Mouse (Mus musculus): Measurements from ENCODE around the gene Tstd1. TPM values are rescaled to one million over a fixed set of nuclear protein-coding genes. Genes with fewer than 3 reads are reported as not detected.

The Tstd1 gene
- total and polyA plus RNA-seq, 3 experiments, result 0.50 to 1.4 TPM; not detected in 1

GRCm38 (mm10) chr1:171452522-171452921, 33.9 kb downstream of the Tstd1 start:
- TF ChIP-seq GABPA (IDR thresholded peaks at IDR 0.05; ENCODE audit: low read depth, low read length) (no peak), MAX (IDR thresholded peaks at IDR 0.05; ENCODE audit: low read length) (no peak), SMC3 (IDR thresholded peaks at IDR 0.05; ENCODE audit: low read depth, low read length) (no peak), POLR2AphosphoS2 (IDR thresholded peaks at IDR 0.05; ENCODE audit: low read length) (no peak), TAL1 (IDR thresholded peaks at IDR 0.05; ENCODE audit: low read length) (no peak), KAT2A (conservative IDR thresholded peaks at IDR 0.05; ENCODE audit: low read depth, low read length) (no peak), SIN3A (IDR thresholded peaks at IDR 0.05; ENCODE audit: low read length) (no peak), BHLHE40 (IDR thresholded peaks at IDR 0.05; ENCODE audit: borderline replicate concordance, low read depth, low read length) (no peak), JUND (IDR thresholded peaks at IDR 0.05; ENCODE audit: low read depth, low read length) (no peak), NRF1 (IDR thresholded peaks at IDR 0.05; ENCODE audit: insufficient read depth, low read depth, low read length, poor library complexity, severe bottlenecking) (no peak), EP300 (IDR thresholded peaks at IDR 0.05; ENCODE audit: low read depth in 1 of 2, low read length in 2 of 2) (no peak), MYC (IDR thresholded peaks at IDR 0.05; ENCODE audit: low read depth, low read length) (no peak), TCF12 (IDR thresholded peaks at IDR 0.05; ENCODE audit: low read depth, low read length) (no peak), RAD21 (IDR thresholded peaks at IDR 0.05; ENCODE audit: low read depth, low read length) (no peak), ZC3H11A (IDR thresholded peaks at IDR 0.05; ENCODE audit: low read depth, low read length) (no peak)
- no peaks in the 10 kb centered on the region for H3K9me3 ChIP-seq (replicated peaks; ENCODE audit: insufficient read depth, low read length)
- H3K27me3 ChIP-seq (ENCODE audit: control insufficient read depth in 1 of 2, insufficient read depth in 2 of 2, low read length in 2 of 2), result peaks cover 0 to 4% of the 10 kb centered on the region in 2 experiments; a peak in 2 of 4 replicates
- DNase-seq (ENCODE audit: low read depth, low spot score), result no peak
- no peaks in the 10 kb centered on the region for H3K4me1 ChIP-seq (ENCODE audit: control insufficient read depth in 1 of 2, insufficient read depth in 2 of 2, low read length in 2 of 2)
- no peak overlapping the region for H3K27ac ChIP-seq (ENCODE audit: control insufficient read depth, low read depth, low read length)
- no peaks in the 10 kb centered on the region for H3K36me3 ChIP-seq (ENCODE audit: control insufficient read depth in 1 of 2, insufficient read depth in 2 of 2, low read length in 2 of 2)
- H3K9ac ChIP-seq (ENCODE audit: control insufficient read depth, low read depth, low read length, poor library complexity, severe bottlenecking), result no peak overlapping the region
- no peak overlapping the region for H3K4me3 ChIP-seq (ENCODE audit: control insufficient read depth in 1 of 2, insufficient read depth in 1 of 2, low read depth in 2 of 2, low read length in 2 of 2)
- no peaks in the 10 kb centered on the region for H3K79me2 ChIP-seq (ENCODE audit: control insufficient read depth, insufficient read depth, low read length, poor library complexity)

GRCm38 (mm10) chr1:171452923-171453322, 34.3 kb downstream of the Tstd1 start:
- H3K4me3 ChIP-seq (ENCODE audit: control insufficient read depth in 1 of 2, insufficient read depth in 1 of 2, low read depth in 2 of 2, low read length in 2 of 2), result no peak overlapping the region
- H3K36me3 ChIP-seq (ENCODE audit: control insufficient read depth in 1 of 2, insufficient read depth in 2 of 2, low read length in 2 of 2), result no peaks in the 10 kb centered on the region
- DNase-seq (ENCODE audit: low read depth, low spot score), result no peak
- no peak overlapping the region for H3K27ac ChIP-seq (ENCODE audit: control insufficient read depth, low read depth, low read length)
- no peaks in the 10 kb centered on the region for H3K79me2 ChIP-seq (ENCODE audit: control insufficient read depth, insufficient read depth, low read length, poor library complexity)
- H3K9ac ChIP-seq (ENCODE audit: control insufficient read depth, low read depth, low read length, poor library complexity, severe bottlenecking), result no peak overlapping the region
- peaks cover 0 to 4% of the 10 kb centered on the region in 2 experiments; a peak in 2 of 4 replicates for H3K27me3 ChIP-seq (ENCODE audit: control insufficient read depth in 1 of 2, insufficient read depth in 2 of 2, low read length in 2 of 2)
- TF ChIP-seq TAL1 (IDR thresholded peaks at IDR 0.05; ENCODE audit: low read length) (no peak), ZKSCAN1 (IDR thresholded peaks at IDR 0.05; ENCODE audit: low read depth, low read length) (no peak), KAT2A (conservative IDR thresholded peaks at IDR 0.05; ENCODE audit: low read depth, low read length) (no peak), MAX (IDR thresholded peaks at IDR 0.05; ENCODE audit: low read length) (no peak)
- no peaks in the 10 kb centered on the region for H3K4me1 ChIP-seq (ENCODE audit: control insufficient read depth in 1 of 2, insufficient read depth in 2 of 2, low read length in 2 of 2)
- no peaks in the 10 kb centered on the region for H3K9me3 ChIP-seq (replicated peaks; ENCODE audit: insufficient read depth, low read length)
